Mouse (Mus musculus): Measurements from ENCODE around the gene Fbxl3.
A peak's percentile ranks its signal among the peaks of the same experiment; 100 is the strongest.

Gene Fbxl3

DNA sequence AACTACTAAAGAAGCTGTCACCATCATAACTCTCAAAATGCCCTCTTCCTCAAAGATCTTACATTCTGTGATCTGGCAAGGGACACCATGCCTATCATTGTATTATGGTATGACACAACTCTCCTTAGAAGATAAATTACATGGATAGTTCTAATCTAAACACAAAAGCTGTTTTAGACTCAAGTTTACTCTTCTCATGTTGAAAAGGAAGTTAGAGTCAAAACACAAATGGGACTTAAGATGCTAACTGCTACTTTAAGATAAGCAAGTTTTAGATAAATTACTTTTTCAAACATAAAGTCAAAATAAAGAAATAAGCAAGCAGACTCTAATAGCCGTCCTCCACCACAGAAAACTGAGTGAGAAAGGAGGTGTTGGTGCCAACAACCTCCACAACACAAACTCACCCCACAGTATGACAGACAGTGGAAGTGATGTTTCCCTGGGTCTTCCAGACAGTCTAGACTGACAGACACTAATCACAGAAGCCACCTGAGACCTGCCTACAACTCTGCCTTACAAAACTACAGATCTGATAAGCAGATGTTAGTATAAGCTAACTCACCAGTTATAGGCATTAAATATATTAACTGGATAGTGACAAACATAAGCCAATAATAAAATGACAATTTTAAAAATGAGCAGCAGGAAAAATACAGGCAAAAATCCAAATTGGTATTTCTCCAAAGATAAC is 13.4 kb downstream of the Fbxl3 start:
- no peak for DNase-seq (ENCODE audit: low spot score)

DNA sequence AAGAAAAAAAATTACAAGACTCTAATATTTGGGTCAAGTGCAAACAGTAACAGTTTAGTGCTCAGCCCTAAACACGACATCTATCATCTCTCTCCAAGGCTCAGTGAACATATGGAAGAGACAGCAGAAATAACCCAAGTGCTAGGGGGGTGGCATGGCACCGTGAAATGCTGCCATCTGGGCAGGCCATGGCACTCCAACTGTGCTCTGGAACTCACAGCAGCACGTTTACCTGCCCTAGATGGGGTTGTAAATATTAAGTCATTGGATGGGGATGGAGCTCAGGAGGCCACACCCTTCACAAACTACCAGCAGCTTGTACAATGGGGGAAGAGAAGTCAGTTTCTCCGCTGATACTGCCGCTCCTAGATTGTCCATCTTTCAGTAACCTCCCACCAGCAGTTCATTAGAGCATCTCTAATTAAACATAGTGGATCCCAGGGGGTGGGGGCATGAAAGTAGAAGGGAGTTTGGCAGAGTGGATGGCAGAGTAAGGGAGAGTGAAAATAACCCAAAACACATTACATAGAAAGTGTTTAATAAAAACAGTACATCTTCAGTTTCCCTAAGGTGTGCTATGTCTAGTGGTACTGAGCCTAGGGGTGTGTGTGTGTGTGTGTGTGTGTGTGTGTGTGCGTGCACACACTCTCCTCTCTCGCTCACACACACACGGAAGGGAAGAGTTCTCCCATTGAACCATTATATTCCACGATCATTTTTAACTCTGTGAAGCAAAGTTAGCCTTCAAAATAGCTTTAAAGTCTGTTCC is 20.0 kb downstream of the Fbxl3 start:
- no peak for DNase-seq (ENCODE audit: low spot score)

DNA sequence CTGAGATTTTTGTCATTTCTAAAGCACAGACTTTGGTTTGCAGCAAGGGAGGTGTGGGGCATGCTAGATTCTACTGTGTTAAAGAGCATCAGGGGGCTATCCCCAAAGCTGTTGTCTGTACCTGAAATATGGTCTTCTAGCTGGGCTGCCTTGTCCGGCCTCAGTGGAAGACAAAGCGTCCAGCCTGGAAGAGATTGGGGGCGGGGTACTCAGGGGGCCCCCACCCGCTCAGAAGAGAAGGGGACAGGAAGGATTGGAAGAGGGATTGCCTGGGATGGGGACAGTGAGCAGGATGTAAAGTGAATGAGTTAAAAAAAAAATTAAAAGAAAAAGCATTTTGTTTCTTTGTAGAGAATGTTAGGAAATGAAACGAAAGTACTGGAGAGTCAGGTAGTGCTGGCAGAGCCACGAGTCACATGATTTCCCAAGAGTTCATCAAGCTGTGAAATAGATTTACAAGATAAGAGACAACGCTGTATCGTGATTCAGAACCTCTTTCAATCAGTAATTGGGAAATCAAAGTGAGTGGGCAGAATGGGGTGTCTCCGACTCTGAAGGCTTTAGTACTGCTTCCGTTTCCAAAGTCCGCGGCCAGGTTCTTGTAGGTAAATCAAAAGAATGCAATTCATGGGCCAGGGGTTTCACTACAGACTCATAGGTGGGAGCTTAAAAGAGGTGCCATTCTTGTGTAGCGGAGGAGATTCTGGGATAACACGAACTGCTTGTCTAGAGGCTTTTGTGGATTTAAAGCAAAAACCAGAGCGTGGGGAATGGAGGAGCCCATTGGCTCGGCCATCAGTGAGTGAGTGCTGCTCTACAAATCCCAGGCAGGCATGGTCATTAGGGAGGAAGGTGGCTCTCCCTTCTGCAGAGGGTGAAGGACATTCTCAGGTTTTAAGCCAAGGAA is 21.1 kb downstream of the Fbxl3 start:
- no peak for DNase-seq (ENCODE audit: low spot score)

DNA sequence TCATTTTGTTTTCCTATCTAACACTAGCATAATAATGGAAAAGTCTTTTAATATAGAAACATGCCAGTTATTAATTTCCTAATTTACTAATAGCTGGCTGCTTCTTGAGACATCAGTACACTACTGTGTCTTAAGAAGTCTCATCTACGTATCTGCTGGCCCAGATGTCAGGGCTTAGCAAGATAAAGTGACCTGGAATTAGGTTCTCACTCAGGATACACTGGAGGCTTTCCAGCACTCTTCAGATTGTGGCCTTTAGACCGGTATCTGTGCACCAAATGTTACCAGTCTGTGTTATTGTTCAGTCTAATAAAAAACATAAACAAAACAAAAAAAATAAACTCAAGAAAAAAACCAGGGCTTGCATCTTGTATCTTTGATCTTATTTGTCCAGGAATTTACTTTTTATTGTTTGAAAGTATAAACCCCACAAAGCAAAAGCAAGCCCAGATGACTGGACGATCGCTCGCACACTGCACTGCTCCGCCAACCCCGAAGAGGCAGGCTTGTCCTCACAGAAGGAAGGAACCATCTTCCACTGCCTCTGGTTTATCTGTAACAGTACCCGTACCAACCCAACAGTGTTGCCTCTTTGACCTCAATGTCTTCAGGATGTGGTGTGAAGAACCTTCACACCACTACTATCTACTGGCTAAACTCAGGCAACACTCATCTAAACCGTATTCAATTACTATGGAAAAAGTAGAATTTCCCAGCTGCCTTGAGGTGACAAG is 21.9 kb downstream of the Fbxl3 start:
- DNase-seq (ENCODE audit: low spot score): no peak

DNA sequence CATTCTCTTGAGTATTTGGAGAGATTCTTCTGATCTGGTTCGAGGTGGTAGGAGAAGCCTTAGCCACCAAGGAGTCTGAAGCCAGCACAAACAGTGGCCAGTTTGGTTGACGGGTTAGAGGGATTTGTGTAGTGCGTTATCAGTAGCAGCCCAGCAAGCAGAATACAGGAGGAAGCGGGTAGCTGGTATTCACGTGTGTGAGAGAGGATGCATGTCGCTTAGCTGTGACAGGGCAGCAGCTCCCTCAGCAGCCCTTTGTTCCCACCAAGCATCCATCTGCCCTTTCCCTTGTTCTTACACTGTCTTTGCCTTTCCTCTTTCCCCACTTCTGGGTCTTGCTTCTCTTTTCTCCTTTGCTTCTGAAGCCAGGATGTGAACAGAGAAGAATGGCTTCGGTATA is 24.2 kb downstream of the Fbxl3 start:
- DNase-seq (ENCODE audit: low spot score): no peak

DNA sequence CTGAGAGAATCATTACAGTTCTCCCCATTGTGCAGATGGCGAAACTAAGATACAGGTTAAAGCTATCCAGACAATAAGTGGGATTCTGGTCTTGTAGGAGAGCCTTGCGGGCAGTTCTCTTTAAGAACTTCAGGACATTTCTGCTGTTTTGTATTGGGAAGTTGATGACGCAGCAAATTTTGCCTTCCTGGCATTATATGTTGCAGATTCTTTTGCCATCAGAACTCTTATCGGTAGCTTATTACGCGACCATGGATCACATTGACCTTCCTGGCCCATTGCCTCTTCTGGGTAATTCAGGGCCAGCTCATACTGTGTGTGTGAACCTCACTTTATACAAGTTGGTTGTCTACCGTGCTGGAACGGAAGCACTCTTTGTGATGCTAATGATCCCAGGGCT is 25.5 kb downstream of the Fbxl3 start:
- DNase-seq (ENCODE audit: low spot score): no peak

DNA sequence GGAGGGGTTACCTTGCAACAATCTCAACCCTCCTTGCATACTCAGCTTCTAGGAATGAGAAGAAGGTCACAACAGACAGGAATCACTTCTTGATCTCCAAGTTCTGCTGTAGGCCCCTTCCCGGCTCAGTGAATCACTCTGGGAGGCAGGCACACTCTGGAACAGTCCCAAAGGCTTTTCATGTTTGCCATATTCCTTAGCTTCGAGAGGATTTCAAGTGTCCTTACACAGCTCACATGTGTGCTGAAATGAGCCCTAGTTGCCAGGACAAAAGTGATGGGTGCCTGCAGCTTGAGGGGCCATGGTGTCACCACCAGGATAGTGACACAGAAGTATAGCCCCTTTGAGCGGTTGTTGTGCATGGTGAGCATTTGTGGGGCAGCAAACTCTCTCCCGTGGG is 26.6 kb downstream of the Fbxl3 start:
- DNase-seq (ENCODE audit: low spot score): no peak

DNA sequence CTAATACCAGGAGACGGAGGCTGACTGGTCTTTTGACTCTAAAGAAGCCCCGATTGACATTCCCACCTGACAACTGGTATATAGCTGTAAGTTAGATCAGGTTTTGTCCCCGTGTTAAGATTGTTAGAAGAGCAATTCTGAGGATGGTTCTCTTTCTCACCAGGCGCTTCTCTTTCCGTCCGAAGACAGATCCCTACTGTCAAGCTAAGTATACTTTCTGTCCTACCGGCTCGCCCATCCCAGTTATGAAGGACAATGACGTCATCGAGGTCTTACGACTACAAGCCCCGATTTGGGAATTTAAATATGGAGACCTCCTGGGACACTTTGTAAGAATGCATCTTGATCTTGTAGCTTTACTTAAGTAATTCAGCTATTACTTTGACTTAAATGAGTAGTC is 27.9 kb downstream of the Fbxl3 start:
- no peak for DNase-seq (ENCODE audit: low spot score)

DNA sequence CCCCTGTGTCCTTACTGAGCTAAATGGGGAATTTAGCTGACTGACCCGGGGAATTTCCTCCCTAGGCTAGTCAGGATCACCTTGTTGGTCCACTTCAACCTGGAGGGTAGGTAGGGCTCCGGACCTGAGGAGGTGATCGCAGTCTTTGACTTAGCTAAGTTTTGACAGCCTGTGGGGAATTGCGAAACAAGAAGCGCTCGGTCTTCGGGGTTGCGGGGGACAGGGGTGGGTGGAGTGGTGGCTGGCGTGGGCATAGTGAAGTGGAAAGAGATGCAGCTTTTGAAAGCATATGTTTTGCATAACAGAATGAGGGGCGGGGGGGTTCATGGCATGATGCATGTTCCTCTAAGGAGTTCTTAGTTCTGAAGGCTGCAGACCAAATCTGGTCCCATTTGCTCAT is 28.6 kb downstream of the Fbxl3 start:
- DNase-seq (ENCODE audit: low spot score): no peak

DNA sequence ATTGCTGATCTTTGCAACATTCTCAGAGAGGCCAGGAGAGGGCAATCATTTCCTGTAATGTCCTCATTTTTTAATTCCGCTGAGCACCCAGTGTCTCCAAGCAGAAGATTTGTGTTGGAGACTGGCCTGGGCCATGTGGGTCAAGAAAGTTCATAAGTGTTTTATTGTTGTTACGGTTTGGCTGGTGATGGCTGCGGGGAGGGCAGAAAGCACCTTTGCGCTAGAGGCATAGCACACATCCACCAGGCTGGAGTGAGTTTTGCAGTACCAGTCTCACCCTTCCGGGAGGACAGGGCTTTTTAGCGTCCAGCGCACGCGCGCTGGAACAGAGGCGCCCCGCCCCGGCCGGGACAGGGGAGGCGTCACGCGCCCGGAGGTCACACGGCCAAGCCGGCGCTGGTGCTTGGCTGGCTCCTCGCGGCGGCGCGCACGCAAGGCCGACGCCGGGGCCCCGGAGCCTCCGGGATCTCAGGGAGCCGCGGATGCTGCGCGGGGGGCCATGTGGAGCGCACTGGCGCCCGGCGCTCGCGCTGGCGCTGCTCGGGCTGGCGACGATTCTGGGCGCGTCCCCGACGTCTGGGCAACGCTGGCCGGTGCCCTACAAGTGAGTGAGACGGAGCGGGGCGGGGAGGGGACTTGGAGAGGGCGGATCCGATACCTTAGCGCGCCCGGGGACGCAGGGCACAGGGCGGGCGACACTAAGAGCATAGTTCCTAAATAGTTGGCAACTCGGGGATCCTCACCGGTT is 29.3 kb downstream of the Fbxl3 start, which contains the start of gene Cln5:
Cln5 (plus strand) TSS at position 353 of the 748 bp plus-strand sequence.
- DNase-seq (ENCODE audit: low spot score): peak; percentile 89

DNA sequence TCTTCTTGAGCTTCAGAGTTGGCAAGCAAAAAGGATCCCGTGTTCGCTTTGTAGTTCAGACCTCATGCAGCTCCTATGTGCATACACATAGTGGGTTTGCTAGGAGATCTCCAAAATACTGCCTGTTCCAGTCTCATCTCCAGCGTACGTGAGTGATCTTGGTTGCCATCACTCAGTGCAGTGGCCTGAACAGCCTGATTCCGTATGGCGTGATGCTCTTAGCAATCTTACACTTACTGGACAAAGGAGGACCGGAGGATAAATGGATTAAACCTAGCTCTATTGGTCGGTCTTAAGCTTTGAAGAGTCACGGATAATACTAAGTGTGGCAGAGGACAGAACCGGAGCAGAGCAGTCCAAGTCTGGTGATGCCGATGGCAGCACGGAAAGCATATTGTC is 29.9 kb downstream of the Fbxl3 start:
- DNase-seq (ENCODE audit: low spot score): no peak

DNA sequence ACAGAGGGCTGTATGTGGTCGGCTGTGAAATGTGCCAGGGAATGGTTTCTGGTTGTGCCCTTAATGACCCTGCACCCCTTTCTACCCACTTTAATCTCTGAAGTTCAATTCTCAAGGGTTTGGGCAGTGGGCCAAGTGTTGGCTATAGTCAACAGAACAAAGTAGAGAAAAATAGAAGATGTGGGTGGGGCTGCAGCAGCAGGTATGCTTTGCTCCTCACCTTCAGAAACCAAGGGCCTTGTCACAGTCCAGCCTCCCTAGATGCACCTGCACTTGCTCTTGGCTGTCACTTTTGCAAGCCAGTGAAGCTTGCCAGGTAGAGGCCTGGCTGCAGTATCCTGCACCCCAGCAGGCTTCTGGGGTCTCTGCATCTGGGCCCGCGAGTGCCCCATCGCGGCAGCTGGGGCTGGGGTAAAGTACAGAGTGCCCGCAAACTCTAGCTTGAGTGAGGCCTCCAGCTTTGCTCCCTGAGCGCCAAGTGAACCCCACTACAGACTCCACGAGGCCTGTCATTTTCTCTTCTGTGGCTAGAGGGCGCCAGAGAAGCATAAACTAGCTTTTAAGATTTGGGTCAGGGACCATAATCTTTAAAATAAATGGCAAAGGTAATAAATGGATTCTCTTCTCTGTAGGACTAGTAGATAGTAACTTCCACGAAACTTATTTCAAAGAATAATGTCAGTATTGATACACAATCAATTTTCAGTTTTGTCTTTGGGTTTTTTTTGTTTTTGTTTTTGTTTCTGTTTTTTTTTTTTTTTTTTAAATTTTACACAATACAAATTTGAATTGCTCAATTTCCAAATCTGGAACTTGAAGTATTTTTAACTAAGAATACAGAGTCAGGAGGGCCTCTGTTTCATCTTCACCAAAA is 33.8 kb downstream of the Fbxl3 start:
- no peak for DNase-seq (ENCODE audit: low spot score)

DNA sequence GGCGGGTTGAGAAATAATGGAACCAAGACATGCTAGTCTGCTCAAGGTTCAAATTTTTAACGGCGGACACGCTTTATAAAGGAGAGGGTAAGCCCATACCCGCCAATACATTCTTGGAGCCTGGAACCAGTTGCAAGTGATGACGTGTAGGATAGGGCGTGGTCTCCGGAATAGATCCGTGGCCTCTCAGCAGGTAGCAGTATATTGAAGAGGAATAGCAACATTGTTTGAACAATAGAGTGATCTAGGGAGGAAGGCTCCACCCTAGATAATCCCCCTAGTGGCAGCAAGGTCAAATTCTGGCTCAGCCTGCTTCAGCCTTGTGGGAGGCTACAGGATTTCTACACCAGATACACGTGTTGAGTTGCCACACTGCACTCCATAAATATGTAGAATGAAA is 39.9 kb downstream of the Fbxl3 start:
- DNase-seq (ENCODE audit: low spot score): no peak

DNA sequence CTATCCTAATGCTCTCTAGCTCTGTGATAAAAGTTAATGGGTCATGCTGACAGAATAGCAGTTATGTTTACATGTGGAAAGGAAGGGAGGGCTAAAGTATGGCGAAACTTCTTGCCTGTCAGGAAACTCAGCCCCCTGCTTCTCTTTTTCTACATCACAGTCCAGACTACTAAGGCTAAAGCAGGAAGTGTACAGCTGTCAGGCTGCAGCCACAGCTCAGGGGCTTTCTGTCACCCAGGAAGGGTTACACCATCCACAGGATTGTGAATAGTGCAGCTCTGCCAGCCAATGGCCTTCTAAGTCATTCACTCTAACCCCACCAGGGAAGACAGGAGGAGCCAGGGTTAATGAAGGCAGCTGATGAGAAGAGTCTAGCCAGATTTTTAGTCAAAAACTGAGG is 40.4 kb downstream of the Fbxl3 start:
- DNase-seq (ENCODE audit: low spot score): no peak

DNA sequence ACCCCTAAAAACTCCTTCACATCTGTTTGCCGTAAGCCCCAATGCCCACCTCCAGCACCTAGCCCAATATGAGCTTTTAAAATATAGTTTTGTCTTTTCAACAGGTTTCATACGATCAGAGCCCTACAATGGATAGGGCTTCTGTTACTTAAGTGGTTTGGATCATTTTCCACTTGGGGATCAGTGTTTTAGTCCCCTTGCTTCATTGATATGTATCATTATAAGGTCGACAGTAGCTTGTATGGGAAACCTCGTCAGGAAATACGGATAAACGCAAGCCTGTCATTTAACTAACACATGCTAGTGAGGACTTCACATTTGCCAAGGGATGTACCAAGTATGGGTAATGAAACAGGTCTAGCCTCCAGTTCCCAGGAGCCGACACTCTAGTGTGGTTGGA is 42.8 kb downstream of the Fbxl3 start:
- DNase-seq (ENCODE audit: low spot score): no peak

DNA sequence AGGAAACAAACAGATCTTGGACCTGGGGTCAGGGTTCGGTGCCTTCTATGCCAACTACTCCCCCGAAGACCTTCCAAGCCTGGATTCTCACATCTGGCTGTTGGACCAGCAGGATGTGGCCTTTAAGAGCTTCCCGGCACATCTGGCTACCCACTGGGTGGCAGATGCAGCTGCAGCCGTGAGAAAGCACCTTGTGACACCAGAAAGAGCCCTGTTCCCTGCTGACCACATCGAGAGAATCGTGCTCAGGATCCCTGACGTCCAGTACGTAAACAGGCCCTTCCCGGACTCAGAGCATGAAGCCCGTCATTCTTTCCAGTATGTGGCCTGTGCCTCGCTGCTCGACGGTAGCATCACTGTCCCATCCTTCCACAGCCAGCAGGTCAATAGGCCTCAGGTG is 44.6 kb downstream of the Fbxl3 start:
- DNase-seq (ENCODE audit: low spot score): no peak

DNA sequence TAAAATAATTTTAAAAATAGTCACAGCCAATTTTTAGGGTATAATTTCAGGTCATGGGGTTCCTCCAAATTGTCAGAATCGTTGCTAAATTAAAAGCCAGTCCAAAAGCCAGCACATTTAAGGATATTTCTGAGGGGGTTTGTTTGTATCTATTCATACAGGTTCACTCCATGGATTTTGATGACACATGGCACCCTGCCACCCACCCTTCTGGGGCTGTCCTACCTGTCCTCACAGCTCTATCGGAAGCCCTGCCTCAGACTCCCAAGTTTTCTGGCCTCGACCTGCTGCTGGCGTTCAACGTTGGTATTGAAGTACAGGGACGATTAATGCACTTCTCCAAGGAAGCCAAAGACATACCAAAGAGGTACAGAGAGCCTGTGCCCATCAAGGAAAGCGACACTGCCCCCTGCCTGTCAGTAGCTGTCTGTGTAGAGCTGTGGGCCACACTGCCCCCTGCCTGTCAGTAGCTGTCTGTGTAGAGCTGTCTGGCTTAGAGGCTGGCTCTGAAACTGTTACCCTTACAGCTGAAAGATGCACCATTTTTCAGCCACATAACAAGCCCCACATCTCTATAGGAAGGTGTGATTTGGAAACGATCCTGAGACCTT is 48.1 kb downstream of the Fbxl3 start:
- peak; percentile 74 for DNase-seq (ENCODE audit: low spot score)

DNA sequence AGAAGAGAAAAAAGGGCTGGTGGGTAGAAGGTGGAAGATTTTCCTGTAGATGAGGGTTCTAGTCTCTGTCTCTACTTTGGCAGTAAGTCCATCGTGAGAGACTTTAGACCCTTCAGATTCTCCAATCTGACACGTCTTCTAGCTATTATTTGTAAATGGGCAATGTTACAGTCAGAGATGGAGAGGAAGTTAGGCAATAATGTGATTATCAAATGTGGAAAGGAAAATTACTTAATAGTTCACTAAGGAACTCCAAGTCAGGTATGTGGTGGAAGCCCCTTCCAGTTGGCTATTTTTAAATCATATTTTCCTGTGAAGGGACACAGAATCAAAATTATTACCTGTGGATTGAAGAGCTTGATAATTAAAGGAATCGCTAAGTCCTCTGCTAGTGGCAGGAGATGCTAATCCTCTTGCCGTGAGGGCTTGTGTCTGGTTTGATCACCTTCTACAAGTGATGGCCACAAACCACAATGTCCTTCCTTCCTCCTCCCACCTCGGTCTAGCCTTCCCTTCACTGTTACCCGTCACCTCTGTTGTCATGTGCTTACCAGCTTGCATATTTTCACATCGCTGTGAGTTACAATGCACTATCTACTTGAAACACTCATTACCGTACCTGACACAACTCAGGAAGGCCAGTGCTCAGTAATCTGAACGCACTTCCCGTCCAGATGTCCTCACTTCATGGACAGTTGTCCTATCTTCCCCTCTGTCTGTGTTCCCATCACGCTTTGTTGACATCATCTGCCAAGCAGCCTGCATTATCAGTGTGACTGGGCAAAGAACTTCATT is 50.9 kb downstream of the Fbxl3 start:
- no peak for DNase-seq (ENCODE audit: low spot score)

DNA sequence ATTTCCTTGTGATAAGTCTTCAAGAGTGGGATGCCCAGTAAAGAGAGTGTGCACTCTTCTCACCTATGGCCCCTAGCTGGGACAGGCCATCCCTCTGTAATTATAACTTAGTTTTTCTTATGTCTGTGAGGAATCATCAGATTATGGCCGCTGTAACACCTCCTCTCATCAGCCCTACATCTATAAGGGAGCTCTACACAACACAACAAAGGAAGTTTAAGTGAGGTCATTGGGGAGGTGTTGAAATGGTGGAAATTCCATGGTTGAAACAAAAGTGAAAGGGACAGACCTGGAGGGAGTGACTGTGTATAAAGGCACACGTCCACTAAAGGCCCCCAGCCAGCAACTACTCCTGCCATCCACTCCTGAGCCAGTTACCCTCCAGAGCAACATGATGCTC is 52.7 kb downstream of the Fbxl3 start, which contains the start of gene Acod1:
Acod1 (plus strand) TSS at position 301 of the 400 bp plus-strand sequence.
- no peak for DNase-seq (ENCODE audit: low spot score)

All from testis, postnatal 14 days (tissue).